27 mouse cellular contexts compared by ENCODE assay signal in the genomic region with DNA sequence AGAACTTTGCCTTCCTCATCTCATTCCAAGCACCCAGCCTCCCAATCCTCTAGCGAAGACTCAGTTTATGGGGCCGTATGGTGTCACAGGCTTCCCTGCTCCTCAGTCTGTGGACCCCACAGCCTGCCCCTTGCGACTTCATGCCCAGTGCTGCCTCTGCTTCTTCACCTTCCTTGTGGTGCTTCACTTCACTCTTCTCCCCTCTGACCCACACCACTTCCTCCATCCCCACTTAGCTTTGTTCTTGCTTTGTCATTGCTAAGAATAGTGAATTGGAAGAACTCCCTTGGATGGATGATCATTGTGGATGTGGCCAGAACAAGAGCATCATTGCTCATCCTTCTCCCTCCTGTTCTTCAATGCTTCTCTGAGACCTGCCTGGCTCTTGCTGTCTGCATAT. TPM values are rescaled to one million over a fixed set of nuclear protein-coding genes. Genes with fewer than 3 reads are reported as not detected.
DNase-seq lines count a peak whose midpoint lies in the region; ATAC-seq and TF ChIP-seq lines count a peak whose summit lies in the region.
"Had no signal": no experiment of that assay in that cellular context is flagged by ENCODE, and none has a peak within 500 bp of the region (broad histone marks: within the 10 kb centered on the region; RNA-seq: fewer than 3 reads in every experiment).

No protein-coding gene starts in this region.

- H3K27me3 ChIP-seq in lung, postnatal 0 days (replicated peaks; ENCODE audit: insufficient read depth, low read length), result no peaks in the 10 kb centered on the region
- H3K27me3 ChIP-seq: CH12.LX; embryonic facial prominence, embryonic 15.5 days; heart, embryonic 13.5 days; Patski had no signal

- H3K36me3 ChIP-seq in lung, postnatal 0 days (ENCODE audit: insufficient read depth, low read length), result no peaks in the 10 kb centered on the region

- H3K4me2 ChIP-seq in lung, postnatal 0 days (replicated peaks; ENCODE audit: low read depth, low read length), result no peak overlapping the region
- H3K4me2 ChIP-seq: embryonic facial prominence, embryonic 15.5 days; heart, embryonic 13.5 days; hindbrain, embryonic 14.5 days had no signal

- H3K9me3 ChIP-seq in lung, postnatal 0 days (ENCODE audit: low read length), result no peaks in the 10 kb centered on the region
- H3K9me3 ChIP-seq: embryonic facial prominence, embryonic 15.5 days; G1E; heart, embryonic 10.5 days; heart, embryonic 13.5 days had no signal

- 79% methylated on average over 3 of the region's 3 CpGs for WGBS in lung, postnatal 0 days

- no peak for DNase-seq in gastrocnemius, adult 2 months
- no peak for DNase-seq in gastrocnemius, postnatal 25 days
- DNase-seq in lung, postnatal 0 days (ENCODE audit: low spot score), result no peak
- DNase-seq in lung, adult 18-20 months, result no peak
- DNase-seq in right cerebral cortex, postnatal 36 days (ENCODE audit: low spot score in 2 of 2), result no peak
- no peak for DNase-seq in embryo, embryonic 11 days
- DNase-seq: adrenal gland, postnatal 10 days; adrenal gland, postnatal 36 days; B cell, adult 2 months; cerebellum, adult 18-20 months; cerebellum, adult 9-10 months; cerebellum, postnatal 14 days; gastrocnemius, postnatal 10 days; heart, adult 18-20 months; heart, postnatal 14 days; heart, postnatal 4 days had no signal

- intact Hi-C loops in gastrocnemius, adult 2 months (cut with DNase I), result no loop called here

- H3K4me1 ChIP-seq in lung, postnatal 0 days (ENCODE audit: insufficient read depth, low read depth, low read length), result peaks cover 40% of the 10 kb centered on the region

- no peak for ATAC-seq in lung, postnatal 0 days
- ATAC-seq in megakaryocyte, adult 5-6 weeks (ENCODE audit: poor library complexity, severe bottlenecking), result peak; percentile 52
- ATAC-seq: forebrain, embryonic 14.5 days; hindbrain, postnatal 0 days; inflammation-experienced regulatory T-cells, adult 6 months; Patski had no signal

- H3K9ac ChIP-seq in lung, postnatal 0 days (replicated peaks; ENCODE audit: low read depth), result no peak overlapping the region
- H3K9ac ChIP-seq: embryonic facial prominence, embryonic 15.5 days; heart, embryonic 13.5 days; hindbrain, embryonic 14.5 days had no signal

- TF ChIP-seq CTCF in gastrocnemius, adult 2 months (IDR thresholded peaks at IDR 0.05), result no peak
- TF ChIP-seq CTCF in lung, postnatal 0 days (IDR thresholded peaks at IDR 0.05), result no peak

- no peak overlapping the region for H3K27ac ChIP-seq in gastrocnemius, adult 2 months
- 0 out of 2 replicates have a peak overlapping the region, but pooled peaks have one; percentile 16 for H3K27ac ChIP-seq in lung, postnatal 0 days (ENCODE audit: low read length)
- H3K27ac ChIP-seq: embryonic facial prominence, embryonic 15.5 days; heart, embryonic 10.5 days; heart, embryonic 13.5 days; hindbrain, embryonic 14.5 days; hindbrain, postnatal 0 days had no signal

- H3K4me3 ChIP-seq in gastrocnemius, adult 2 months, result peak overlapping the region; percentile 31
- no peak overlapping the region for H3K4me3 ChIP-seq in lung, postnatal 0 days (ENCODE audit: low read depth, low read length)
- H3K4me3 ChIP-seq: embryonic facial prominence, embryonic 15.5 days; heart, embryonic 10.5 days; heart, embryonic 13.5 days had no signal

- TF ChIP-seq EP300 in lung, postnatal 0 days (IDR thresholded peaks at IDR 0.05), result no peak

RNA-seq across cellular contexts. Expression of gene Ctnnb1, which starts 11.8 kb away (rescaled TPM):
- total RNA-seq in gastrocnemius, adult 2 months (2021), result 100 to 1,000 TPM; 213 to 241 TPM
- total RNA-seq in gastrocnemius, postnatal 25 days (2021), result 100 to 1,000 TPM; 215 to 220 TPM
- polyA plus RNA-seq in lung, postnatal 0 days (2015; fragmentation: Nextera tagmentation; extraction: Ambion mirVana), result 383 and 452 TPM in 2 replicates
- 272 and 305 TPM in 2 replicates for total RNA-seq in megakaryocyte, adult 5-6 weeks (2015)
- 360 and 393 TPM in 2 replicates for total RNA-seq in megakaryocyte, adult 5-6 weeks (2017)
